Mouse (Mus musculus) adrenal gland, adult 18-20 months (tissue): ENCODE measurements around the gene Gm37240. TPM values are rescaled to one million over a fixed set of nuclear protein-coding genes. Genes with fewer than 3 reads are reported as not detected.
"Not testable (repeated sequence)": the region's sequence is repeated elsewhere in the genome, so short reads cannot be mapped to it uniquely, and the experiment has no call there.

Experiments
- DNase-seq, 2 experiments: peaks; one replicate each; pipeline ENCODE4 v3.0.0; 2021 to 2022; ENCODE audit warnings: low spot score in 2 of 2
- total RNA-seq, 2 experiments: library from RNA; stranded (reverse); gene quantifications; 1 replicate in 1 of 2; 2 replicates in 1 of 2; pipeline ENCODE4 v1.2.3; 2021

The Gm37240 gene
- total RNA-seq, 2 experiments from 2014 or later: 5.7 to 7.9 TPM

- DNase-seq: no peak
Observed at GRCm38 (mm10) chr3:85588701-85589100, 298.6 kb downstream of the Gm37240 start.

GRCm38 (mm10) chr3:85584966-85585365 is 302.4 kb downstream of the Gm37240 start:
- no peak for DNase-seq

- no peak for DNase-seq
Observed at GRCm38 (mm10) chr3:85583194-85583593, 304.1 kb downstream of the Gm37240 start.

- no peak for DNase-seq
Observed at GRCm38 (mm10) chr3:85582726-85583125, 304.6 kb downstream of the Gm37240 start.

- peak; percentile 98 for DNase-seq
Observed at GRCm38 (mm10) chr3:85573864-85574830, 313.2 kb downstream of the Gm37240 start, which contains the start of gene Gatb. Gatb (plus strand) TSS chr3:85574119.

- DNase-seq: no peak
Observed at GRCm38 (mm10) chr3:85573216-85573863, 314.0 kb downstream of the Gm37240 start.

- DNase-seq: not testable (repeated sequence)
Observed at GRCm38 (mm10) chr3:85572502-85572901, 314.8 kb downstream of the Gm37240 start.

GRCm38 (mm10) chr3:85571276-85571675 is 316.0 kb downstream of the Gm37240 start:
- DNase-seq: peak in 1 of 2 experiments; percentile 29

GRCm38 (mm10) chr3:85564603-85565002 is 322.7 kb downstream of the Gm37240 start:
- DNase-seq: no peak

GRCm38 (mm10) chr3:85553731-85554277 is 333.5 kb downstream of the Gm37240 start:
- DNase-seq: no peak

GRCm38 (mm10) chr3:85551352-85551751 is 336.0 kb downstream of the Gm37240 start:
- DNase-seq: no peak

- DNase-seq: no peak
Observed at GRCm38 (mm10) chr3:85550312-85550711, 337.0 kb downstream of the Gm37240 start.

- DNase-seq: no peak
Observed at GRCm38 (mm10) chr3:85543652-85544051, 343.7 kb downstream of the Gm37240 start.

- no peak for DNase-seq
Observed at GRCm38 (mm10) chr3:85542765-85543164, 344.6 kb downstream of the Gm37240 start.

GRCm38 (mm10) chr3:85535621-85536520 is 351.4 kb downstream of the Gm37240 start:
- DNase-seq: no peak

GRCm38 (mm10) chr3:85535042-85535441 is 352.3 kb downstream of the Gm37240 start:
- DNase-seq: no peak

GRCm38 (mm10) chr3:85532376-85532775 is 354.9 kb downstream of the Gm37240 start:
- no peak for DNase-seq

GRCm38 (mm10) chr3:85530601-85531161 is 356.6 kb downstream of the Gm37240 start:
- DNase-seq: no peak

- DNase-seq: no peak
Observed at GRCm38 (mm10) chr3:85521311-85521907, 365.9 kb downstream of the Gm37240 start.

GRCm38 (mm10) chr3:85518668-85519067 is 368.6 kb downstream of the Gm37240 start:
- no peak for DNase-seq
